Mouse (Mus musculus) CD4-positive, CD25-positive, alpha-beta regulatory T cell, adult 4 months (primary cell): ENCODE measurements at regions not wholly inside any gene's neighbourhood (a gene's known extent, or its start where the extent isn't known, plus 50 kb on each side); places are given as distances from the start of the nearest gene placed in this dataset.

Experiments used
- ATAC-seq: one replicate; pipeline ENCODE4 v1.8.0; 2017

- no peak for ATAC-seq
These were observed 59.1 kb upstream of the Cdc42ep3 start for GRCm38 (mm10) chr17:79414006-79414405.

- no peak for ATAC-seq
These were observed 63.1 kb upstream of the Cdc42ep3 start for GRCm38 (mm10) chr17:79417953-79418352.

GRCm38 (mm10) chr17:79421618-79422017, 66.7 kb upstream of the Cdc42ep3 start:
- ATAC-seq = no peak

- no peak for ATAC-seq
These were observed 84.3 kb upstream of the Cdc42ep3 start for GRCm38 (mm10) chr17:79439182-79439581.

- no peak for ATAC-seq
These were observed 87.7 kb upstream of the Cdc42ep3 start for GRCm38 (mm10) chr17:79442507-79443115.

GRCm38 (mm10) chr17:79447170-79447569, 92.3 kb upstream of the Cdc42ep3 start:
- no peak for ATAC-seq

- ATAC-seq = no peak
These were observed 96.4 kb upstream of the Cdc42ep3 start for GRCm38 (mm10) chr17:79451141-79451860.

- no peak for ATAC-seq
These were observed 98.9 kb upstream of the Cdc42ep3 start for GRCm38 (mm10) chr17:79453825-79454224.

GRCm38 (mm10) chr17:79454526-79454925, 99.6 kb upstream of the Cdc42ep3 start:
- no peak for ATAC-seq

- peak; percentile 79 for ATAC-seq
These were observed 100.3 kb upstream of the Cdc42ep3 start for GRCm38 (mm10) chr17:79455229-79455628.

GRCm38 (mm10) chr17:79457636-79458035, 102.7 kb upstream of the Cdc42ep3 start:
- ATAC-seq = no peak

- ATAC-seq = no peak
These were observed 106.8 kb upstream of the Cdc42ep3 start for GRCm38 (mm10) chr17:79461681-79462091.

GRCm38 (mm10) chr17:79463074-79463694, 108.3 kb upstream of the Cdc42ep3 start:
- no peak for ATAC-seq

GRCm38 (mm10) chr17:79465666-79466065, 110.8 kb upstream of the Cdc42ep3 start:
- no peak for ATAC-seq

- no peak for ATAC-seq
These were observed 116.7 kb upstream of the Cdc42ep3 start for GRCm38 (mm10) chr17:79471639-79472038.

GRCm38 (mm10) chr17:79472106-79472995, 117.5 kb upstream of the Cdc42ep3 start:
- ATAC-seq = no peak

- no peak for ATAC-seq
These were observed 121.8 kb upstream of the Cdc42ep3 start for GRCm38 (mm10) chr17:79476671-79477070.

- ATAC-seq = no peak
These were observed 126.3 kb upstream of the Cdc42ep3 start for GRCm38 (mm10) chr17:79481112-79481738.

GRCm38 (mm10) chr17:79481936-79482335, 127.0 kb upstream of the Cdc42ep3 start:
- no peak for ATAC-seq

- ATAC-seq = no peak
These were observed 126.4 kb upstream of the Rmdn2 start for GRCm38 (mm10) chr17:79485239-79485638.

- no peak for ATAC-seq
These were observed 122.4 kb upstream of the Rmdn2 start for GRCm38 (mm10) chr17:79489306-79489705.

GRCm38 (mm10) chr17:79497629-79498028, 114.0 kb upstream of the Rmdn2 start:
- no peak for ATAC-seq
